Mouse (Mus musculus): ENCODE results near the gene Taok3.

DNA sequence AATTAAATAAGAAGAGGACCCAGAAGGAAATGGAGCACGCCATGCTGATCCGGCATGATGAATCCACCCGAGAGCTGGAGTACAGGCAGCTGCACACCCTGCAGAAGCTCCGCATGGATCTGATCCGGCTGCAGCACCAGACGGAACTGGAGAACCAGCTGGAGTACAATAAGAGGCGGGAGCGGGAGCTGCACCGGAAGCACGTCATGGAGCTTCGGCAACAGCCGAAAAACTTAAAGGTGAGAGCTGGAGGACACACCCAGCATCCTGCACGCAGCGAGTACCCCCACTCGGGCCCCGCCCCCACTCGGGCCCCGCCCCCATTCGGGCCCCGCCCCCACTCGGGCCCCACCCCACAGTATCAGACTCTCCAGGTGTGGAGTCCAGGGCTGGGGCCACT lies 143.6 kb downstream of the Taok3 start:
- TF ChIP-seq CTCF (IDR thresholded peaks at IDR 0.05; ENCODE audit: low read depth, low read length): no peak
- TF ChIP-seq GATA2 (IDR thresholded peaks at IDR 0.05; ENCODE audit: borderline replicate concordance, low read depth, low read length): no peak
- no peak for TF ChIP-seq GATA1 (IDR thresholded peaks at IDR 0.05; ENCODE audit: borderline replicate concordance, low read length)
- no peak for TF ChIP-seq TAL1 (conservative IDR thresholded peaks at IDR 0.05; ENCODE audit: low read depth, low read length)

Measured in G1E (cell line).